Mouse (Mus musculus): ENCODE data around the gene Trp53i13.

GRCm38 (mm10) chr11:77463101-77463445 is 52.7 kb downstream of the Trp53i13 start:
- TF ChIP-seq CTCF (IDR thresholded peaks at IDR 0.05; ENCODE audit: extremely low read depth, insufficient read length, insufficient replicate concordance, low read depth, low read length) (no peak), POLR2A (IDR thresholded peaks at IDR 0.05; ENCODE audit: low read depth, low read length) (no peak)

Data from small intestine, adult 2 months (tissue).